Mouse (Mus musculus): ENCODE measurements around the gene Xpr1. TPM values are rescaled to one million over a fixed set of nuclear protein-coding genes. Genes with fewer than 3 reads are reported as not detected.

Gene Xpr1
- total and polyA plus RNA-seq, 3 experiments, result 11.5 to 176 (median 43.4) TPM

DNA sequence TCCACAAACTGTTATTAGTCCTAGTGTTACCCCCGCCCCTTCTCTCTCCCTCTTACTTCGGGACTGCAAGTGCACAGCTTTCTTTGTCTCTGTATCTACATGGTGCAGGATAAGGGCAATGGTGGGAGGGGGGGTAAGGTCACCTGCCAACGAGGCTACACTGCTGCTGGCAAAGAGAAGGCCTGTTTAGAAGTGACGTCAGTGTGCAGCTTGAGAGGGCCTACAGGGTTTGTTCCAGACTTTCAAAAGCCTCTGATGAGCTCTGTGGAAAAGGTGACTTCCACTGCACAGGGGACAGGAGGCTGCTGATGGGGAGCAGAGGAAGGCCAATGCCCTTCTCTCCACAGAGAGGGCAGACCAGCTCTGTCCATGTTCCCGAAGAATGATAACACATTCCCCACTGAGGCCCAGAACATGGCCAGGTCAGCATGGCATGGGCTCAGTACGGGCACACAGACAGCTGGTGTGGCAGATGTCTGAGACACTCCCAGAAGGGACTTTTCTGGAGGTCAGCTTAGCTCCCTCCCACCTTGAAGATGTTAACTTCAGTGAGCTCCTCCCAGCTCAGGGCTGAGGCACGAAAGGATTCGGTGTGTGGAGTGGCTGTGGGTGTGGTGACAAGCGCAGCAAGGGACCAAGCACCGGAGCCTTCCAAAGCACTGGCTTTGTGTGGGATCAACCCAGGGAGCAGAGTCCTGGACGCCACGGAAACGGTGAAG lies 180.8 kb downstream of the Xpr1 start:
- H3K4me1 ChIP-seq (ENCODE audit: insufficient read depth, low read depth, low read length), result no peaks in the 10 kb centered on the region
- DNase-seq (ENCODE audit: low spot score) (no peak), ATAC-seq (ENCODE audit: extremely low read depth, insufficient number of reproducible peaks, low FRiP score, poor library complexity, severe bottlenecking) (no peak)
- no peak overlapping the region for H3K4me3 ChIP-seq (ENCODE audit: low read depth, low read length)
- TF ChIP-seq TAL1 (conservative IDR thresholded peaks at IDR 0.05; ENCODE audit: low read depth, low read length), result no peak
- TF ChIP-seq GATA2 (IDR thresholded peaks at IDR 0.05; ENCODE audit: borderline replicate concordance, low read depth, low read length), result no peak
- no peak for TF ChIP-seq CTCF (IDR thresholded peaks at IDR 0.05; ENCODE audit: low read depth, low read length)
- no peak for TF ChIP-seq POLR2AphosphoS5 (IDR thresholded peaks at IDR 0.05; ENCODE audit: insufficient replicate concordance, low read depth, low read length)
- TF ChIP-seq GATA1 (IDR thresholded peaks at IDR 0.05; ENCODE audit: borderline replicate concordance, low read length), result no peak
- H3K9me3 ChIP-seq (replicated peaks), result no peaks in the 10 kb centered on the region
- no peaks in the 10 kb centered on the region for H3K36me3 ChIP-seq (replicated peaks)
- H3K27me3 ChIP-seq (ENCODE audit: insufficient read depth, low read length), result peaks cover 46% of the 10 kb centered on the region

- DNase-seq (ENCODE audit: low spot score) (no peak), ATAC-seq (ENCODE audit: extremely low read depth, insufficient number of reproducible peaks, low FRiP score, poor library complexity, severe bottlenecking) (no peak)
- no peaks in the 10 kb centered on the region for H3K9me3 ChIP-seq (replicated peaks)
- TF ChIP-seq POLR2AphosphoS5 (IDR thresholded peaks at IDR 0.05; ENCODE audit: insufficient replicate concordance, low read depth, low read length) (no peak), GATA1 (IDR thresholded peaks at IDR 0.05; ENCODE audit: borderline replicate concordance, low read length) (no peak), GATA2 (IDR thresholded peaks at IDR 0.05; ENCODE audit: borderline replicate concordance, low read depth, low read length) (no peak), TAL1 (conservative IDR thresholded peaks at IDR 0.05; ENCODE audit: low read depth, low read length) (no peak), CTCF (IDR thresholded peaks at IDR 0.05; ENCODE audit: low read depth, low read length) (no peak)
- no peaks in the 10 kb centered on the region for H3K4me1 ChIP-seq (ENCODE audit: insufficient read depth, low read depth, low read length)
- H3K4me3 ChIP-seq (ENCODE audit: low read depth, low read length), result no peak overlapping the region
- peaks cover 43% of the 10 kb centered on the region for H3K27me3 ChIP-seq (ENCODE audit: insufficient read depth, low read length)
- no peaks in the 10 kb centered on the region for H3K36me3 ChIP-seq (replicated peaks)
Observed at GRCm38 (mm10) chr1:155235641-155236040, 181.6 kb downstream of the Xpr1 start.

DNA sequence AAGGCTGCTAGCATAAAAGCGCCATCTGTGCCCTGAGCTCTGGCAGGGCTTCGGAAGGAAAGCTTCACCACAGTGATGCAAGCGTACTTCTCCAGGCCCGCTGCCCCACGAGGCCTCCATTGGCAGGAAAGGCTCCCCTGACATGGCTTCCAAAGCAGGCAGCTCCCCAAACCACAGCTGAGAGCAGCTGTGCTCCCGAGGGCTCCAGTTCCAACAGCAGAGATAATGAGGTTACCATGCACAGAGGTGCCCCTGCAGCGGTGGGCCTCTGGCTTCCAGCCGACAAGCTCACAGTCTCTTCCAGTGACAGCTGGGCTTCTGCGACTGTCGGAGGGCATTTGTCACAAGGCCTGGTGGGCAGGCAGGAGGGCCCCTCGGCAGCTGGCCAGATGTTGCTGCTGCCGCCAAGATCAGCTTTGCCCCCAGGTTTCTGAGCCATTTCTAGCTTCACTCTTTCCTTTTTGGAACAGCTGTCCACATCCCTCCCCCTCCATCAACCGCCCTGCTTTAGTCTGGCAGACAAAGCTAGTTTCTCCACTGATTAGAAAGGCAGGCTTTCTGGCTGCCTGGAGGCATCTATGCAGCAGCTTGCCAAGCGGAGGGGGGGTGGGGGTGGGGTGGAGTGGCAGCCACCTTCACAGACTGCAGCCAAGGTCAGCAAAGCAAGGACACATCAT lies 183.1 kb downstream of the Xpr1 start:
- DNase-seq (ENCODE audit: low spot score), result no peak
- no peak for ATAC-seq (ENCODE audit: extremely low read depth, insufficient number of reproducible peaks, low FRiP score, poor library complexity, severe bottlenecking)
- no peaks in the 10 kb centered on the region for H3K36me3 ChIP-seq (replicated peaks)
- TF ChIP-seq CTCF (IDR thresholded peaks at IDR 0.05; ENCODE audit: low read depth, low read length) (no peak), POLR2AphosphoS5 (IDR thresholded peaks at IDR 0.05; ENCODE audit: insufficient replicate concordance, low read depth, low read length) (no peak), TAL1 (conservative IDR thresholded peaks at IDR 0.05; ENCODE audit: low read depth, low read length) (no peak), GATA1 (IDR thresholded peaks at IDR 0.05; ENCODE audit: borderline replicate concordance, low read length) (no peak), GATA2 (IDR thresholded peaks at IDR 0.05; ENCODE audit: borderline replicate concordance, low read depth, low read length) (no peak)
- H3K4me1 ChIP-seq (ENCODE audit: insufficient read depth, low read depth, low read length), result no peaks in the 10 kb centered on the region
- no peaks in the 10 kb centered on the region for H3K9me3 ChIP-seq (replicated peaks)
- H3K27me3 ChIP-seq (ENCODE audit: insufficient read depth, low read length), result peaks cover 42% of the 10 kb centered on the region
- no peak overlapping the region for H3K4me3 ChIP-seq (ENCODE audit: low read depth, low read length)

DNA sequence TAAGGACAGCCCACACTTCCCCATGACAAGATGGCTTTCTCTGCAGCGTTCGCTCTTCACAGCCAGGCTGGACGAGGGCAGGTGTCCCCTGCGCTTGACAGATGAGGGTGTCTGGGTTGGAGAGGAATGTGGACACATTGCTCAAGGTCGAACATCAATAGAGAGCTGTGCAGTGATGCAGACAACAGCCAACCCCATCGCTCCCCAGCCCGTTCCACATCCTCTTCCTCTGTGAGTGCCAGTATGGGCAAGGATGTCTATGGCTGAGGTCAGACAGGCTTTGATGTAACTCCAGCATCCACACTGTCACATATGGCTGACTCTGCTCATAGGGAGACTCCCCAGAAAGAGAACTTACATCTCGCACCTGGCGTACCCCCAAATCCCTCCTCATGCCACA lies 183.8 kb downstream of the Xpr1 start:
- H3K4me3 ChIP-seq (ENCODE audit: low read depth, low read length), result no peak overlapping the region
- no peaks in the 10 kb centered on the region for H3K36me3 ChIP-seq (replicated peaks)
- H3K4me1 ChIP-seq (ENCODE audit: insufficient read depth, low read depth, low read length), result no peaks in the 10 kb centered on the region
- no peaks in the 10 kb centered on the region for H3K9me3 ChIP-seq (replicated peaks)
- DNase-seq (ENCODE audit: low spot score), result no peak
- H3K27me3 ChIP-seq (ENCODE audit: insufficient read depth, low read length), result peaks cover 39% of the 10 kb centered on the region
- no peak for ATAC-seq (ENCODE audit: extremely low read depth, insufficient number of reproducible peaks, low FRiP score, poor library complexity, severe bottlenecking)
- no peak for TF ChIP-seq GATA1 (IDR thresholded peaks at IDR 0.05; ENCODE audit: borderline replicate concordance, low read length)
- TF ChIP-seq POLR2AphosphoS5 (IDR thresholded peaks at IDR 0.05; ENCODE audit: insufficient replicate concordance, low read depth, low read length), result no peak
- TF ChIP-seq TAL1 (conservative IDR thresholded peaks at IDR 0.05; ENCODE audit: low read depth, low read length), result no peak
- TF ChIP-seq CTCF (IDR thresholded peaks at IDR 0.05; ENCODE audit: low read depth, low read length), result no peak
- TF ChIP-seq GATA2 (IDR thresholded peaks at IDR 0.05; ENCODE audit: borderline replicate concordance, low read depth, low read length), result no peak

GRCm38 (mm10) chr1:155232786-155233185 lies 184.4 kb downstream of the Xpr1 start:
- Histone ChIP-seq H3K4me1 (ENCODE audit: insufficient read depth, low read depth, low read length) (no peaks in the 10 kb centered on the region), H3K27me3 (ENCODE audit: insufficient read depth, low read length) (peaks cover 40% of the 10 kb centered on the region), H3K4me3 (ENCODE audit: low read depth, low read length) (no peak overlapping the region), H3K36me3 (replicated peaks) (no peaks in the 10 kb centered on the region), H3K9me3 (replicated peaks) (no peaks in the 10 kb centered on the region)
- DNase-seq (ENCODE audit: low spot score) (no peak), ATAC-seq (ENCODE audit: extremely low read depth, insufficient number of reproducible peaks, low FRiP score, poor library complexity, severe bottlenecking) (no peak)
- TF ChIP-seq GATA2 (IDR thresholded peaks at IDR 0.05; ENCODE audit: borderline replicate concordance, low read depth, low read length), result no peak
- TF ChIP-seq POLR2AphosphoS5 (IDR thresholded peaks at IDR 0.05; ENCODE audit: insufficient replicate concordance, low read depth, low read length), result no peak
- no peak for TF ChIP-seq CTCF (IDR thresholded peaks at IDR 0.05; ENCODE audit: low read depth, low read length)
- no peak for TF ChIP-seq TAL1 (conservative IDR thresholded peaks at IDR 0.05; ENCODE audit: low read depth, low read length)
- no peak for TF ChIP-seq GATA1 (IDR thresholded peaks at IDR 0.05; ENCODE audit: borderline replicate concordance, low read length)

GRCm38 (mm10) chr1:155232385-155232784 lies 184.8 kb downstream of the Xpr1 start:
- ATAC-seq (ENCODE audit: extremely low read depth, insufficient number of reproducible peaks, low FRiP score, poor library complexity, severe bottlenecking) (no peak), DNase-seq (ENCODE audit: low spot score) (no peak)
- H3K4me1 ChIP-seq (ENCODE audit: insufficient read depth, low read depth, low read length), result no peaks in the 10 kb centered on the region
- H3K36me3 ChIP-seq (replicated peaks), result no peaks in the 10 kb centered on the region
- peaks cover 41% of the 10 kb centered on the region for H3K27me3 ChIP-seq (ENCODE audit: insufficient read depth, low read length)
- no peak overlapping the region for H3K4me3 ChIP-seq (ENCODE audit: low read depth, low read length)
- no peaks in the 10 kb centered on the region for H3K9me3 ChIP-seq (replicated peaks)
- no peak for TF ChIP-seq TAL1 (conservative IDR thresholded peaks at IDR 0.05; ENCODE audit: low read depth, low read length)
- TF ChIP-seq GATA1 (IDR thresholded peaks at IDR 0.05; ENCODE audit: borderline replicate concordance, low read length), result no peak
- TF ChIP-seq GATA2 (IDR thresholded peaks at IDR 0.05; ENCODE audit: borderline replicate concordance, low read depth, low read length), result no peak
- no peak for TF ChIP-seq CTCF (IDR thresholded peaks at IDR 0.05; ENCODE audit: low read depth, low read length)
- TF ChIP-seq POLR2AphosphoS5 (IDR thresholded peaks at IDR 0.05; ENCODE audit: insufficient replicate concordance, low read depth, low read length), result no peak
